Mouse (Mus musculus) ES-Bruce4 (cell line): ENCODE results near the gene Gnai3. TPM values are rescaled to one million over a fixed set of nuclear protein-coding genes. Genes with fewer than 3 reads are reported as not detected.

Experiments used
- H3K27ac ChIP-seq: 2 replicates; pipeline ENCODE4 v1.5.1; 2012; ENCODE audit warnings: low read length, inconsistent platforms; ENCODE audit not compliant: insufficient read depth
- H3K27me3 ChIP-seq: 2 replicates; pipeline ENCODE4 v1.6.1; 2012; ENCODE audit warnings: mild to moderate bottlenecking, low read length, inconsistent platforms; ENCODE audit not compliant: control insufficient read depth, poor library complexity, insufficient read depth, severe bottlenecking
- H3K36me3 ChIP-seq: 2 replicates; pipeline ENCODE4 v1.6.1; 2012; ENCODE audit warnings: inconsistent platforms, mild to moderate bottlenecking, low read length, moderate library complexity; ENCODE audit not compliant: control insufficient read depth, poor library complexity, insufficient read depth, severe bottlenecking
- H3K4me1 ChIP-seq: one replicate; pipeline ENCODE4 v1.8.1; 2011; ENCODE audit warnings: low read length; ENCODE audit not compliant: control insufficient read depth, insufficient read depth
- H3K4me3 ChIP-seq: 2 replicates; pipeline ENCODE4 v1.5.1; 2011; ENCODE audit warnings: low read depth, mild to moderate bottlenecking, low read length
- H3K9ac ChIP-seq: 2 replicates; pipeline ENCODE4 v1.6.1; 2012; ENCODE audit warnings: low read depth, mild to moderate bottlenecking, inconsistent platforms; ENCODE audit not compliant: poor library complexity, severe bottlenecking
- H3K9me3 ChIP-seq: replicated peaks from 2 replicates; pipeline ENCODE4 v1.6.1; 2012; ENCODE audit warnings: mild to moderate bottlenecking, low read length, inconsistent platforms; ENCODE audit not compliant: control insufficient read depth, poor library complexity, insufficient read depth, severe bottlenecking
- CTCF ChIP-seq: IDR thresholded peaks from one replicate; pipeline ENCODE4 v1.8.1; 2011; ENCODE audit warnings: low read depth, low read length
- EP300 ChIP-seq: IDR thresholded peaks from 2 replicates; pipeline ENCODE4 v1.6.1; 2011; ENCODE audit warnings: low read depth, low read length; ENCODE audit not compliant: insufficient read depth
- POLR2A ChIP-seq: IDR thresholded peaks from one replicate; pipeline ENCODE4 v1.8.1; 2011; ENCODE audit warnings: low read length; ENCODE audit not compliant: insufficient read depth
- polyA plus RNA-seq: library from polyadenylated mRNA; stranded (reverse); fragments of >200 nt; gene quantifications from 2 replicates; pipeline ENCODE4 v1.2.4, GENCODE M21; 2011; ENCODE audit warnings: low read depth; ENCODE audit not compliant: missing spikeins, insufficient read depth, insufficient read length

Gnai3 gene
- polyA plus RNA-seq, 1 experiment, result 127 TPM

GRCm38 (mm10) chr3:108178756-108179715 is 33.1 kb upstream of the Gnai3 start:
- no peak overlapping the region for H3K9ac ChIP-seq
- H3K27me3 ChIP-seq, result no peaks in the 10 kb centered on the region
- no peaks in the 10 kb centered on the region for H3K4me1 ChIP-seq
- no peaks in the 10 kb centered on the region for H3K9me3 ChIP-seq
- no peak overlapping the region for H3K27ac ChIP-seq
- H3K36me3 ChIP-seq, result no peaks in the 10 kb centered on the region
- H3K4me3 ChIP-seq, result no peak overlapping the region
- TF ChIP-seq POLR2A (no peak), CTCF (no peak), EP300 (no peak)

- no peaks in the 10 kb centered on the region for H3K4me1 ChIP-seq
- TF ChIP-seq EP300 (no peak), CTCF (no peak), POLR2A (no peak)
- H3K9ac ChIP-seq, result no peak overlapping the region
- H3K36me3 ChIP-seq, result no peaks in the 10 kb centered on the region
- no peak overlapping the region for H3K27ac ChIP-seq
- no peak overlapping the region for H3K4me3 ChIP-seq
- H3K9me3 ChIP-seq, result no peaks in the 10 kb centered on the region
- no peaks in the 10 kb centered on the region for H3K27me3 ChIP-seq
Observed at GRCm38 (mm10) chr3:108174672-108175531, 29.0 kb upstream of the Gnai3 start.

GRCm38 (mm10) chr3:108169199-108169598 is 23.3 kb upstream of the Gnai3 start:
- Histone ChIP-seq H3K27ac (no peak overlapping the region), H3K9me3 (no peaks in the 10 kb centered on the region), H3K9ac (no peak overlapping the region), H3K4me3 (no peak overlapping the region), H3K27me3 (no peaks in the 10 kb centered on the region), H3K4me1 (no peaks in the 10 kb centered on the region), H3K36me3 (no peaks in the 10 kb centered on the region)
- TF ChIP-seq POLR2A (no peak), CTCF (no peak), EP300 (no peak)

- TF ChIP-seq POLR2A, result no peak
- no peak for TF ChIP-seq EP300
- TF ChIP-seq CTCF, result no peak
- Histone ChIP-seq H3K9me3 (no peaks in the 10 kb centered on the region), H3K36me3 (no peaks in the 10 kb centered on the region), H3K9ac (no peak overlapping the region), H3K4me3 (no peak overlapping the region), H3K27me3 (no peaks in the 10 kb centered on the region), H3K27ac (no peak overlapping the region), H3K4me1 (no peaks in the 10 kb centered on the region)
Observed at GRCm38 (mm10) chr3:108167499-108167898, 21.6 kb upstream of the Gnai3 start.

- Histone ChIP-seq H3K9me3 (no peaks in the 10 kb centered on the region), H3K9ac (no peak overlapping the region), H3K4me3 (no peak overlapping the region), H3K27ac (no peak overlapping the region), H3K36me3 (no peaks in the 10 kb centered on the region), H3K4me1 (no peaks in the 10 kb centered on the region), H3K27me3 (no peaks in the 10 kb centered on the region)
- no peak for TF ChIP-seq EP300
- TF ChIP-seq POLR2A, result no peak
- TF ChIP-seq CTCF, result peak; percentile 27
Observed at GRCm38 (mm10) chr3:108166486-108167211, 20.7 kb upstream of the Gnai3 start.
